Mouse (Mus musculus): ENCODE measurements at regions not wholly inside any gene's neighbourhood (a gene's known extent, or its start where the extent isn't known, plus 50 kb on each side); places are given as distances from the start of the nearest gene placed in this dataset.

DNA sequence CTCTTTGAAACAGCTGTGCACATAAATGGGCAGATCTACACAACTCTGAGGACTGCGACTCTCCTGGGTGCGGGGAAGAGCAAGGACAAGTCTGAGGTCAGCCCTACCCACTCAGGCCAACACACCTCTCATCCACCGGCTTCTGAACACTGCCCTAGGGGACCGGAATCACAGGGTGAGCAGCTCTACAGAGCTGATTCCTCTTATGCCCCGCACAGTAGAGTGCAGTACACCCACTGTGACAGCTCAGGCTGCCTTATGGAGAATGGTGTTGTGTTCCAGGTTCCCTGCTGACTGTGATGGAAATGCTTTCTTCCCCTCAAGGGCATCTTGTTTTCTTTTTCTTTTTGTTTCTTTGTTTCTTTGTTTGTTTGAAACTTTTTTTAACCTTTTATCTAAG is 96.6 kb upstream of the Speer3 start:
- TF ChIP-seq CTCF (IDR thresholded peaks at IDR 0.05; ENCODE audit: borderline replicate concordance, insufficient read depth, low read depth, low read length) (no peak), POLR2A (IDR thresholded peaks at IDR 0.05; ENCODE audit: borderline replicate concordance, insufficient read depth, low read length) (no peak)
